Mouse (Mus musculus) kidney, postnatal 10 days (tissue): Measurements from ENCODE around the gene Tnip1.
A peak's percentile ranks its signal among the peaks of the same experiment; 100 is the strongest.

Source experiments
- DNase-seq: peaks from one replicate; pipeline ENCODE4 v3.0.0; 2021; ENCODE audit warnings: mixed read lengths

Gene Tnip1

GRCm38 (mm10) chr11:54931405-54932093 lies 31.2 kb downstream of the Tnip1 start:
- peak; percentile 75 for DNase-seq

GRCm38 (mm10) chr11:54930318-54930979 lies 32.3 kb downstream of the Tnip1 start:
- DNase-seq = peak; percentile 76

GRCm38 (mm10) chr11:54929744-54930143 lies 33.0 kb downstream of the Tnip1 start:
- DNase-seq = no peak

- DNase-seq = no peak
These were observed 33.4 kb downstream of the Tnip1 start for GRCm38 (mm10) chr11:54929290-54929689.

GRCm38 (mm10) chr11:54928886-54929285 lies 33.8 kb downstream of the Tnip1 start:
- DNase-seq = no peak

- DNase-seq = no peak
These were observed 34.5 kb downstream of the Tnip1 start for GRCm38 (mm10) chr11:54928219-54928618.

GRCm38 (mm10) chr11:54927346-54928140 lies 35.2 kb downstream of the Tnip1 start:
- peak; percentile 85 for DNase-seq

- DNase-seq = no peak
These were observed 38.6 kb downstream of the Tnip1 start for GRCm38 (mm10) chr11:54924145-54924544.

- peak; percentile 33 for DNase-seq
These were observed 40.2 kb downstream of the Tnip1 start for GRCm38 (mm10) chr11:54922488-54922887.

GRCm38 (mm10) chr11:54921798-54922197 lies 40.9 kb downstream of the Tnip1 start:
- DNase-seq = peak; percentile 61

- DNase-seq = peak; percentile 26
These were observed 41.6 kb downstream of the Tnip1 start for GRCm38 (mm10) chr11:54920973-54921580.

GRCm38 (mm10) chr11:54920127-54920972 lies 42.4 kb downstream of the Tnip1 start:
- DNase-seq = peak; percentile 54

GRCm38 (mm10) chr11:54918273-54918672 lies 44.4 kb downstream of the Tnip1 start:
- no peak for DNase-seq

GRCm38 (mm10) chr11:54917461-54917860 lies 45.3 kb downstream of the Tnip1 start:
- DNase-seq = no peak

- peak; percentile 15 for DNase-seq
These were observed 48.9 kb downstream of the Tnip1 start for GRCm38 (mm10) chr11:54913841-54914240.

GRCm38 (mm10) chr11:54912503-54913316 lies 50.0 kb downstream of the Tnip1 start:
- DNase-seq = peak; percentile 45

GRCm38 (mm10) chr11:54911671-54912502 lies 50.8 kb downstream of the Tnip1 start:
- no peak for DNase-seq

- DNase-seq = peak; percentile 25
These were observed 51.5 kb downstream of the Tnip1 start for GRCm38 (mm10) chr11:54911201-54911600.

GRCm38 (mm10) chr11:54910081-54910665 lies 52.5 kb downstream of the Tnip1 start:
- peak; percentile 14 for DNase-seq

GRCm38 (mm10) chr11:54909273-54909672 lies 53.4 kb downstream of the Tnip1 start:
- no peak for DNase-seq
